Mouse (Mus musculus) midbrain, embryonic 11.5 days (tissue): ENCODE data around the gene Sbf2. TPM values are rescaled to one million over a fixed set of nuclear protein-coding genes. Genes with fewer than 3 reads are reported as not detected.
A peak's percentile ranks its signal among the peaks of the same experiment; 100 is the strongest.

Source experiments
- ATAC-seq: fragments of 200-750 bp; cut with Nextera tagmentation; 2 replicates; pipeline ENCODE4 v1.8.0; 2017; ENCODE audit warnings: moderate TSS enrichment, moderate library complexity; ENCODE audit not compliant: low FRiP score
- DNase-seq: peaks from one replicate; pipeline ENCODE4 v3.0.0; 2015; ENCODE audit warnings: low spot score; ENCODE audit errors: missing footprints
- H3K27ac ChIP-seq: fragments of 300-500 bp; sonication (generic); 2 replicates; pipeline ENCODE4 v1.5.1; 2014; ENCODE audit warnings: low read depth, low read length
- H3K27me3 ChIP-seq: fragments of 300-500 bp; sonication (generic); 2 replicates; pipeline ENCODE4 v1.6.1; 2014; ENCODE audit warnings: mild to moderate bottlenecking, low read length, moderate library complexity, mixed read lengths; ENCODE audit not compliant: control insufficient read depth, insufficient read depth
- H3K36me3 ChIP-seq: fragments of 300-500 bp; sonication (generic); 2 replicates; pipeline ENCODE4 v1.6.1; 2014; ENCODE audit warnings: mild to moderate bottlenecking, low read length, moderate library complexity, mixed read lengths; ENCODE audit not compliant: control insufficient read depth, insufficient read depth
- H3K4me1 ChIP-seq: fragments of 300-500 bp; sonication (generic); 2 replicates; pipeline ENCODE4 v1.6.1; 2014; ENCODE audit warnings: low read length; ENCODE audit not compliant: control insufficient read depth, insufficient read depth
- H3K4me2 ChIP-seq: fragments of 300-500 bp; sonication (generic); 2 replicates; pipeline ENCODE4 v1.6.1; 2014; ENCODE audit warnings: mild to moderate bottlenecking, moderate library complexity
- H3K4me3 ChIP-seq: fragments of 300-500 bp; sonication (generic); 2 replicates; pipeline ENCODE4 v1.5.1; 2014; ENCODE audit warnings: low read depth, low read length
- H3K9ac ChIP-seq: fragments of 300-500 bp; sonication (generic); 2 replicates; pipeline ENCODE4 v1.6.1; 2014; ENCODE audit warnings: low read length
- H3K9me3 ChIP-seq: fragments of 300-500 bp; sonication (generic); 2 replicates; pipeline ENCODE4 v1.6.1; 2016; ENCODE audit warnings: low read length; ENCODE audit not compliant: control insufficient read depth
- WGBS: fragments of 180-500 bp; shearing (Covaris S2); extraction: QIAGEN DNeasy Blood & Tissue Kit; methylation state at CpG from one replicate; pipeline ENCODE4 v1.1.7; 2014; 5-methylcytosine and 5-hydroxymethylcytosine counted together
- polyA plus RNA-seq: library from polyadenylated mRNA; unstranded; fragments of >200 nt; fragmentation: Nextera tagmentation; extraction: Ambion mirVana; gene quantifications from 2 replicates; pipeline ENCODE4 v1.2.1, GENCODE M21; 2014

Gene Sbf2
- polyA plus RNA-seq, 1 experiment from 2014 or later = 34.6 TPM

DNA sequence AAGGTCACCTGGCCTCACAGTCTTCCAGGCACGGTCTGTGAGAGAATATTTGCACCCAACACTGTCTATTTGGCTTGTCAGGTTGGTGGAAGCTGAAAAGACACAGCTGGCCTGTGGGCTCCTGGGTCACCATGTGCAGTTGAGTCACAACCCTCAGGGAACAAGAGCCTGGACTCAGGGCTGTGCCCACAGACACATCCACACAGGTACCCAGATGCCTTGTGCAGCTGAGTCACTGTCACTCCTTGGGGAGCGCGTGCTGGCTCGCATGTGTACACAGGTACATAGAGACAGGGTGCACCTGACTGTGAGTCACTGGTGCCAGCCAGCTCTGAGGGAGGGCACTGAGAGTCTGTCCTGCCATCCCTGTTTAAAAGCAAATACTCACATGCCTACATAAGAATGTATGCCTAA is 326.5 kb downstream of the Sbf2 start:
- H3K9ac ChIP-seq = no peak overlapping the region
- no peak for ATAC-seq
- H3K27me3 ChIP-seq = no peaks in the 10 kb centered on the region
- WGBS = 88% methylated on average over 4 of the region's 4 CpGs
- no peaks in the 10 kb centered on the region for H3K36me3 ChIP-seq
- DNase-seq = peak; percentile 23
- H3K9me3 ChIP-seq = no peaks in the 10 kb centered on the region; the same call in 1 of the 2 replicates
- H3K4me3 ChIP-seq = no peak overlapping the region
- no peak overlapping the region for H3K27ac ChIP-seq
- H3K4me1 ChIP-seq = no peaks in the 10 kb centered on the region; the same call in 1 of the 2 replicates
- H3K4me2 ChIP-seq = no peak overlapping the region

DNA sequence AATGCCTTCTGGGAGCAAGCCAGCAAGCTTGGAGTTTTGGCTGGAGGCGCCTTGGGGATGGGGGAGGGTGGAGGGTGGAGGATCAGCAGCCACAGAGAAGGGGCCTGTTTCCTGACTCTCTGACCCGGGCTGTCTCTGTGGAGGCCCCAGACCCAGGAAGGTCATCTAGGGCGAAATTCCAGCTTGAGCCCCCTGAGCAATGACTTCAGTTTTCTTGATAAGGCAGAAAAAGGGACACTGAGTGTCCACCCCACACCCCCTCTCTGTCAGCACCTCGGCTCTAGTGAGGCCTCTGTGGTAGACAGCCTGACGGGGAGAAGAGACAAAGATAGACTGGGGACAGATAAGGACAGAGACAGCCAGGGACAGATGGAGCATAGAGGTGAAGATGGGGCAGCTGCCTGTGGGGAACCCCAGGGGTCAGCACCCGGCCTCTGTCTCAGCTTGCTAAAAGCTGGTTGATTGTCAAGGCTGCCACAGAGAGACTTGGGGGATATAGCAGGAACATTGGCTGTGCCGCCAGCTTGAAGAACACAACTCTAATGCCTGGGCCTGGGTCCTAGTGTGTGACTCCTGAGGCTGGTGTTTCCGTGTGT is 327.1 kb downstream of the Sbf2 start:
- Histone ChIP-seq H3K27ac (no peak overlapping the region), H3K9ac (no peak overlapping the region; the same call in 1 of the 2 replicates), H3K4me3 (no peak overlapping the region), H3K27me3 (no peaks in the 10 kb centered on the region), H3K4me2 (no peak overlapping the region), H3K36me3 (no peaks in the 10 kb centered on the region), H3K9me3 (no peaks in the 10 kb centered on the region; the same call in 1 of the 2 replicates), H3K4me1 (no peaks in the 10 kb centered on the region; the same call in 1 of the 2 replicates)
- ATAC-seq = no peak
- 64% methylated on average over 8 of the region's 8 CpGs for WGBS
- DNase-seq = no peak

DNA sequence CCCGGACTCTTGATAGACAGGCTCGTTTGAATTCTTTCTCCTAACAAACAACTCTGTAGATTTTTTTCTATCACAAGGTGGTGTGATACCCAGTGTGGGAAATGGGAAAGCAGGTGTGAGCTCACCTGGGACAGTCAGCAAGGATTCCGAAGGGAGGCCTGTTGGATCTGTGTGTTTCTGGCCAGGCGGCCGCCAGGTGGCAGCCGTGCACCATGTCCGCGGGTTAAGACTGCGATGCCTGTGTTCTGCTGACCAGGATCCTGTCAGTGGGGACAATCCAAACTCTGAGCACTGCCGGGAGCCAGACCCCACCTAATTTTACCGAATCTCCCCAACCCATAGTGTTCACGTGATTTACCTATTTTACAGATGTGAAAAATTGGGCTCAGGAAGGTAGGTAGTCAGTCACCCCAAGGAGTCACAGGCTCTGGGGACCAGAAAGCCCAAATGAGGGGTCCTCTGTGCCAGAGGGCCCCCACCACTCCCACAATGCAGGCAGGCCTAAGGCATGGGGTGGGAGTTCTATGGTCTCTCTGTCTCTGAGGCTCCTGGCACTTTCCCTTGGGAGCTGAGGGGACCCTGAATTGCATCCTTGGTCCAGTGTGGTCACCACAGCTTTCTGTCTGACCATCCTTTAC is 327.8 kb downstream of the Sbf2 start:
- peak; percentile 75 for ATAC-seq
- Histone ChIP-seq H3K4me3 (no peak overlapping the region), H3K27ac (no peak overlapping the region), H3K27me3 (no peaks in the 10 kb centered on the region), H3K4me1 (no peaks in the 10 kb centered on the region; the same call in 1 of the 2 replicates), H3K4me2 (no peak overlapping the region), H3K9ac (no peak overlapping the region; the same call in 1 of the 2 replicates), H3K36me3 (no peaks in the 10 kb centered on the region), H3K9me3 (no peaks in the 10 kb centered on the region)
- peak; percentile 98 for DNase-seq
- 9% methylated on average over 12 of the region's 12 CpGs for WGBS

DNA sequence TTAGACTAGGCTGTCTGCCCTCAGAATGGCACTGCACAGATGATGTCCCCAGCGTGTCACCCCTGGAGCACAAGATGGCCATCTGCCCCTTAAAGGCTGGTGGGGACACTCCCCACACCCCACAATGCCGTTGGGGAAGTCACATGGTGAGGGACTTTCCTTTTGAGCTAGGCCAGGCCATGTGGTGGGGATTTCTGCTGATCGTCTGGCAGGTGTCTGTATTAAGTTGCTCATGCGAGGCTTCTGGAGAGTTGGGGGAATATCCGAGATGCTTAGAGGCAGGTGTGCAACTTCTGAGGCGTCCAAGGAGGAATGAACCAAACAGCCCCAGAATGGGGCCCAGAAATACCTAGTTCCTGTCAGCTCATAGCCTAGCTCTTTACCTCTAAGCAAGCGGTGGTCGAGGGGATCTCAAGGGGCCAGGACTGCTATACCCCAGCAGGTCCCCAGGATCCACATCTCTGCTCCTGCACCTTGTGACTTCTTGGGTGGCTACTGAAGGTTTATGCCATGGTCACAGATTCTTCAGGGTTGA is 328.5 kb downstream of the Sbf2 start:
- no peak for DNase-seq
- Histone ChIP-seq H3K4me2 (no peak overlapping the region), H3K4me1 (no peaks in the 10 kb centered on the region; the same call in 1 of the 2 replicates), H3K27me3 (no peaks in the 10 kb centered on the region), H3K9me3 (no peaks in the 10 kb centered on the region), H3K36me3 (no peaks in the 10 kb centered on the region), H3K9ac (no peak overlapping the region), H3K27ac (no peak overlapping the region), H3K4me3 (no peak overlapping the region)
- WGBS = 73% methylated on average over 8 of the region's 8 CpGs
- ATAC-seq = no peak

DNA sequence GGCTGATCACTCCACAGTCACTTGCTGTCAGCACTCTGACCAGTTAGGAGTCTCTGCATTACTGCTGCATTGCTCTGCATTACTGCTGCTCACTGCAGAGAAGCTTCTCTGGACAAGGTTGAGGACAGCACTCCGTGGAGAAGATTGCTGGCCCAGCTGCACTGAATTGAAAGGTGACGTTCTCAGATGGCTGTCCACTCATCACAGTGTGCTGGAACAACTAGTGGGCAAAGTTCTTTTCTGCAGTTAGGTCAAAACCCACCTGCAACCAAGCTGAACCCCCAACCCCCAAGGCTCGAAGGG is 328.9 kb downstream of the Sbf2 start:
- 80% methylated on average over 3 of the region's 3 CpGs for WGBS
- Histone ChIP-seq H3K4me1 (no peaks in the 10 kb centered on the region; the same call in 1 of the 2 replicates), H3K9me3 (no peaks in the 10 kb centered on the region), H3K9ac (no peak overlapping the region), H3K27ac (no peak overlapping the region), H3K4me3 (no peak overlapping the region), H3K4me2 (no peak overlapping the region), H3K36me3 (no peaks in the 10 kb centered on the region), H3K27me3 (no peaks in the 10 kb centered on the region)
- DNase-seq (peak; percentile 62), ATAC-seq (no peak)

DNA sequence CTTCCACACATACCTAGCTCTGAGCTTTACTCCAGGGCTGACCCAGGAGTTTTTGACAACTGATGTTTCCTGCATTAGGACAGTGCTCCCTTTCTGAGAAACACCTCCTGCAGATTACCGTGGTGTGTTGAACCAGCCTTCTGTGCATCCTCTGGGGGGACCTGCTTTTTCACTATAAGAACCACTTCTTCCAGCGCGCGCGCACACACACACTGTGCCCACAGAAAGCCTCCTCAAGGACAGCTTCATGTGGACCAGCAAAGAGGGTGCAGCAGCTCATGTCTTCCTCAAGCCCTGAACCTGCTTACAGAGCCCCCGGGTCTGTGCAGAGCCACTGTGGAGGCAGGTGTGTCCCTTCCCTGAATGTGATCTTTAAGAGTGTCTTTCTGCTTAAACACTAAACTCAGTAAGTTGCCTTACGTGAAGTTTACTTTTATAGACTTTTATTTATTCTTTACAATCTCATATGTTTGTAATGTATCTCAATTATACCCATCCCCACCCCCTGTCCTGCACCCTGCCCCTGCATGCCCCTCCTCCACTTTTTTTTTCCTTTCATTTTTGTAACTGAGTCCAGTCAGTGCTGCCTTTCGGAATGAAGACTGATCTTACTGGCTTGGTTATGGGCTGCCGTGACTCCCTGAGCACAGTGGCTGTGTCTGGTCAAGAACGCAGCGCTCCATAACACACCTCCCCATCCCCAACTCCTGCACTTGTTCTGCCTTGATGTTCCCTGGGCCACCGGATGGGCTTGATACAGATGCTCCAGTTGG is 329.5 kb downstream of the Sbf2 start:
- Histone ChIP-seq H3K9ac (no peak overlapping the region), H3K4me1 (no peaks in the 10 kb centered on the region; the same call in 1 of the 2 replicates), H3K9me3 (no peaks in the 10 kb centered on the region), H3K27ac (no peak overlapping the region), H3K36me3 (no peaks in the 10 kb centered on the region), H3K4me2 (no peak overlapping the region), H3K4me3 (no peak overlapping the region), H3K27me3 (no peaks in the 10 kb centered on the region)
- peak; percentile 53 for DNase-seq
- no peak for ATAC-seq
- WGBS = 94% methylated on average over 12 of the region's 12 CpGs

DNA sequence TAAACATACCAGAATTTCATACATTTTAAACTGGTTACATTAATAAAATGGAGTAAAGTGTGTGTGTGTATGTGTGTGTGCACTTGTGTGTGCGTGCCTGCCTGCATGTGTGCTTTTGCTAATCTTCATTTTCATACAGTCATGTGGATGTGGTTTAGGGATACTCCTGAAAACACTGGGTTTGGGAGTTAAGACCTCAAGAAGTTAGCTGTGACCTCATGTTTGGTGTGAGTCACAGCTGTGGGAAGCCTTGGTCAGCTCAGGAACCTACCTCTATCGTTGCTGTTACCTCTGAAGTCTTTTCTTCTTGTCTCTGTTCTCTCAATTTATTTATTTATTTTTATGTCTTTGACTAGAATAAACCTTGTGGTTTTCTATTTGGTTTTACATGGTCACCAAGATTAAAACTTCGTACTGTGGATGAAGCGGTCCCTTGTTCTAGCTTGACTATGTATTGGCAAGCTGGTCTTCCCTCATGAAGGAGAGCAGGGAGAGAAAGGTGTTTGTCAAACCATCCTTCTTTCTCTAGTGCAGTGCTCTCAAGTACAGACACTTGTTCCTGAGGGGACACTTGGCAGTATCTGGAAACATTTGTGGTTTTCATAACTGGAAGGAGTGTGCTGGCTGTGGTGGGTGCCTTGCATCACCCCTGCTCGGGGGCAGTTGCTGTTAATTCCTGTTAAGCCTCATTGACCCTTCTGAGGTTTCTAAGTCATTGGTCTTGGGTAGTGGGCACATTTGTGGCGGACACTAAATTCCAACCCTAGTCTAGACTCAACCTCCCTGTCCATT is 331.0 kb downstream of the Sbf2 start:
- Histone ChIP-seq H3K27me3 (no peaks in the 10 kb centered on the region), H3K4me1 (no peaks in the 10 kb centered on the region; the same call in 1 of the 2 replicates), H3K27ac (no peak overlapping the region), H3K4me3 (no peak overlapping the region), H3K9ac (no peak overlapping the region), H3K9me3 (no peaks in the 10 kb centered on the region), H3K4me2 (no peak overlapping the region), H3K36me3 (0 out of 2 replicates have a peak, but pooled peaks cover 2% of the 10 kb centered on the region)
- 92% methylated on average over 6 of the region's 6 CpGs for WGBS
- ATAC-seq (no peak), DNase-seq (peak; percentile 62)

DNA sequence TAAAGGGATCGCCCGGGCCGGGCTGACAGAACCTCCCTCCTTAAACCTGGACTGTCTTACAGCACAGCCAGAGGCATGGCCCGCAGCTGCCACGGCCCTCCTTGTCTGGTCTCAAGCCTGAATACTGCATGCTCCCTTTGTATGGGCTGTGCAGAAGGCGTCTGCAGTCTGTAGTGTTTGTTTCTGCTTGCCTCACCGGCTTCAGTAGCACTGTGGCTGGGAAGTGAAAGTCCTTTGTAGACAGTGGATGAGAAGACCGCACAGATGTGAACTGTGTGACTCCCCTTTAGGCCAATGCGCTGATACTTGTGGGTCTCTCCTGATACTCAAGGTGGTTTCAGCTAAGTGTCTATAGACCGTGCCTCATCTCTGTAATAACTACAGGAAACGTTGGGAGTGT is 331.9 kb downstream of the Sbf2 start:
- DNase-seq (peak; percentile 79), ATAC-seq (no peak)
- 87% methylated on average over 11 of the region's 11 CpGs for WGBS
- Histone ChIP-seq H3K27me3 (no peaks in the 10 kb centered on the region), H3K4me3 (no peak overlapping the region), H3K36me3 (0 out of 2 replicates have a peak, but pooled peaks cover 2% of the 10 kb centered on the region), H3K27ac (no peak overlapping the region), H3K4me2 (no peak overlapping the region), H3K9me3 (no peaks in the 10 kb centered on the region), H3K4me1 (no peaks in the 10 kb centered on the region; the same call in 1 of the 2 replicates), H3K9ac (no peak overlapping the region)
